Mouse (Mus musculus) embryonic fibroblast, embryonic 13.5 days (primary cell): Measurements from ENCODE around the gene Nr3c2. TPM values are rescaled to one million over a fixed set of nuclear protein-coding genes. Genes with fewer than 3 reads are reported as not detected.

Experiments used
- H3K27ac ChIP-seq: 2 replicates; pipeline ENCODE4 v1.5.1; 2012; ENCODE audit warnings: low read length, control low read depth, inconsistent platforms; ENCODE audit not compliant: insufficient read depth
- H3K4me1 ChIP-seq: 2 replicates; pipeline ENCODE4 v1.6.1; 2011; ENCODE audit warnings: low read length; ENCODE audit not compliant: control insufficient read depth, insufficient read depth
- H3K4me3 ChIP-seq: 2 replicates; pipeline ENCODE4 v1.5.1; 2011; ENCODE audit warnings: mild to moderate bottlenecking, control low read depth, low read length; ENCODE audit not compliant: insufficient read depth
- CTCF ChIP-seq: IDR thresholded peaks from 2 replicates; pipeline ENCODE4 v1.5.1; 2011; ENCODE audit warnings: mild to moderate bottlenecking, control low read depth, low read length, moderate library complexity, borderline replicate concordance; ENCODE audit not compliant: insufficient read depth
- POLR2A ChIP-seq: IDR thresholded peaks from 2 replicates; pipeline ENCODE4 v1.6.1; 2011; ENCODE audit warnings: low read depth, mild to moderate bottlenecking, control low read depth, low read length, moderate library complexity
- polyA plus RNA-seq: library from polyadenylated mRNA; stranded (reverse); fragments of >200 nt; gene quantifications from 2 replicates; pipeline ENCODE4 v1.2.4, GENCODE M21; 2011; ENCODE audit warnings: low read depth; ENCODE audit not compliant: missing spikeins, insufficient read length

The Nr3c2 gene
- polyA plus RNA-seq, 1 experiment: 1.9 TPM

DNA sequence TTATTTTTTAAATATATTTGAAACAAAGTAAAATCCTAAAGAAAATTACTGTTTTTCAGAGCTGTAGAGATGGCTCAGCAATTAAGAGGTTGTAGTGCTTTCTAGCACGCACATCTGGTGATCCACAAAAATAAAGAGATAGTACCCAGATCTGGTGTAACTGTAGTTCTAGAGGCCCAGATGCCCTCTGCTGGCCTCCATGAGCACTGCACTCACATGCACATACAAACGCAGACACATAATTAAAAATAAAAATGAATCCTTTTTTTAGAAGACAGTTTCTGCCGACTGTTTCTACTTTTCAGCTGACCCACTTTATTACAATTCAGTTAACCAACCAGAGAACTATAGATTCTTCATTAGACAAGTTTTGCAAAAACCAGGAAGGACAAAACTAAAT is 117.5 kb downstream of the Nr3c2 start:
- Histone ChIP-seq H3K4me3 (no peak overlapping the region), H3K4me1 (no peaks in the 10 kb centered on the region), H3K27ac (no peak overlapping the region)
- TF ChIP-seq POLR2A (no peak), CTCF (0 out of 2 replicates have a peak, but pooled peaks have one; percentile 7)

DNA sequence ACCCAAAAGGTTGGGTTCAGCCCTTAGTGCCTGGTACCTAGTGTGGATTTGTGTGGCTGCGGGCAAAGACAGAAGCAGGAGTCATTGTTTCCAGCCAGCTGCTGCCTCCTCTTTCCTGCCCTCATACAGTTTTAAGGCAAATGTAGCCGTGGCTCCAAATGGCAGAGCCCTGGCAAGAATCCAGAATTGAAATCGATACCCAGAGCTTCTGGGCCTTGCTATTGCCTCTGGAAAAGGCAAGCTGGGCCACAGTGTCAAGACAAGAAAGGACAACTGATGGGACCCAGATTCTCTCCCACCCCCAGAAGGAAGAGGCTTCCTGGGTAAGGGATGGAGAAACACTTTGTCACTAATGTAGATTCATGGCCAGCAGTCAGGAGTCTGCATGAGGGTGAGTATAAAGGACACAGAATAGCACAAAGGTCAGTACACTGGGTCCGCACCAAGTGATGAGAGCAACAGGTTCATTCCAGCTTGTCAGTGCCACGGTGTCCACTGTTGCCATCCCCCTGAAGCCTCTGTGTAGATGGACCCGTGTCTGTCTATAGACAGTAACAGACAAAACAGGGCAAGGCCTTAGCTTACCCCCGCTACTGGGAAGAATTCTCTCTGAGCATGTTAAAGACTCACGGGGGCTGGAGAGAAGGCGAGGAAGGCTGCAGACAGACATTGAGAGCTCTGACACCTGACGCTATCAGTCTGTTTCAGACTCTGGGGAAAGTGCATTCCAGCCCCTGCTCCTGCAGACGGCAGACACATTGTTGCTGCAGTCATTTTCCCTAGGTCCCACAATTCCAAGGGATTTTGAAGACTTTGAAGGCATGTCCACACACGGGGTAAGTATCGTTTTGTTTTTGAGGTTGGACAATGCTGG is 124.8 kb downstream of the Nr3c2 start:
- TF ChIP-seq CTCF: no peak
- TF ChIP-seq POLR2A: no peak
- Histone ChIP-seq H3K27ac (no peak overlapping the region), H3K4me1 (peaks cover 6% of the 10 kb centered on the region), H3K4me3 (no peak overlapping the region)

DNA sequence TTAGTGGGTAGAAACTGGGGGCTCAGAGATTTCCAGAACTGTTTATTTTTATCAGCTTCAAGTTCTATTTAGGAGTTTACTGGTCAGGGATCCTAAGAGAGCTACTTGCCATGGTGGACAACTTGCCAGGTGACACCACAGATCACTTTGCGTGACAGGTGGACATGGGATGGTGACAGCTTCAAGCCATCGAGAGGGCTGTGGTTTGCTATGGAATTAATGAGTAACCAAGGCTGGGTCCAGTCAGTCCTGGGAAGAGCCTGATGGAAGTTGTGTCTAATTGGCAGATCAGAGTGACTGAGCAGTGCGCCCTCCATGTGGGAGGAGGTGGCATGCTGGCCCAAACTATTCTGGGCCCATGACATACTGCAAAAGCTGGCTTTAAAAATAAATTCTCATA is 132.0 kb downstream of the Nr3c2 start:
- Histone ChIP-seq H3K4me3 (no peak overlapping the region), H3K27ac (no peak overlapping the region), H3K4me1 (no peaks in the 10 kb centered on the region)
- TF ChIP-seq POLR2A: no peak
- TF ChIP-seq CTCF: no peak

DNA sequence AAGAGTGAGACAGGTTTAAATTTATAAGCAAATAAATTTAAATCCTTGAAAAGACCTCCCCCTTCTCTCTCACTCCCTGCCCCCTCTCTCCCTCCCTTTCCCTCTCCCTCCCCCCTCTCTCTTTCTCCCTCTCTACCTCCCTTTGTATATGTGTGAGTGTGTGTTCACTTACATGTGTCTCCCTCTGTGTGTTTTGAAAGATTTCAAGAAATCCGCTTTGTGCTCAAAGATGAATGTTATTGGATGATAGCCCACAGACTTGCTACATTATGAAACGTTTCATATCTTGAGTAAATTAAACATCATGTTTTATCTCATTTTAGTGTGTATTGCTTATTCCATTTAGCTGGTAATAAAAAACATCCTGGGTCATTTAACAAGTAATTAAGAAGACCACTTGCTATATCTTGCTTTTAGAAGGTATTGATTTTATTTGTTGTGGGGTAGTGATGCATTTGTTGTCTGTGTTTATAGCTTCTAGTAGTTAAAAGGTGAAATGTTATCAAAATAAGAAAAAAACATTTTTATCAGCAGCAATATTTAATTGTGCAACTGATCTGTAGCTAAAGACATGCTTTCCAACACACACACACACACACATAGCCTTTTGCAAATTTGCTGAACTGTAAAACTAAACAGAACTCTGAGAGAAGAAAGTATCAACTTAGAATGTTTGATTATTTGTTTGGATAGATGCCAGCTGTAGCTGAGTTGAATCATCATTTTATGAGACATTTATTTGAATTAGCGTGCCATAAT is 134.6 kb downstream of the Nr3c2 start:
- no peak overlapping the region for H3K4me3 ChIP-seq
- TF ChIP-seq CTCF (no peak), POLR2A (no peak)
- H3K4me1 ChIP-seq: no peaks in the 10 kb centered on the region

DNA sequence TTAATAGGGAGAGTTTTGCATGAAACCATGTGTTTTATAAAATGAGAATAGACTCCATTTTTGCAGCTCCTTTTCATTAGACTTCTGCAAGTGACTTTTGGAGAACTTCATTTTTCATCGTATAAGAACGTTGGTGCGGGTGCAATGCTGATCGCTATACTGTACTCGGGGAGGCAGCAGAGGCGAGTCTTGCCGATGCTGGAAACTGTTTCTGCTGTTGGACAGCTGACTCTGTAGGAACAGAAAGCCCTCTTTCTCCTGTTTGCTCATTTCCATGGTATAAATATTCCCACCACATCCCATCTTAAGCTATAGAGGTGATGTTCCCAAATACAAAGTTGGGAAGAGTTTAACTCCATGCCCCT is 135.2 kb downstream of the Nr3c2 start:
- H3K4me3 ChIP-seq: no peak overlapping the region
- no peak for TF ChIP-seq CTCF
- no peak for TF ChIP-seq POLR2A
- no peaks in the 10 kb centered on the region for H3K4me1 ChIP-seq
- H3K27ac ChIP-seq: no peak overlapping the region

More for the DNA sequence above, 134.6 kb downstream of the Nr3c2 start:
- no peak overlapping the region for H3K27ac ChIP-seq

DNA sequence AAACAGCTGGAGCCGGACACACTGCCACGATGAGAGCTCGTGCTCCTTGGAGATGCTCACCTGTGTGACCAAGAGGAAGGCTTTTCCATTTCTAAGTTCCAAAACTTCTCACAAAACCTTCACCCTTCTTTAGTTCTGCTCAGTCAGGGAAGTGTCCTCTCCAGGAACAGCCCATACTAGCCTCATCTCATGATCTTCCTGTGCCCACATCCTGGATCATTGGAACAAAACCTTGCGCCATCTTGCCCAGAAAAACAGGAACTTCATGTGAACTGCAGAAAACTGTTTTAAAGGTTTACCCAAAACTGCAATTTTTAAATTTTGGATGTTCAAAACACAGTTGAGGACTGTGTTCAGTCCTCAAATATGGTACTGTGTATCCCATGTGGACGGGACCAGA is 142.0 kb downstream of the Nr3c2 start:
- H3K4me3 ChIP-seq: no peak overlapping the region
- no peak overlapping the region for H3K27ac ChIP-seq

DNA sequence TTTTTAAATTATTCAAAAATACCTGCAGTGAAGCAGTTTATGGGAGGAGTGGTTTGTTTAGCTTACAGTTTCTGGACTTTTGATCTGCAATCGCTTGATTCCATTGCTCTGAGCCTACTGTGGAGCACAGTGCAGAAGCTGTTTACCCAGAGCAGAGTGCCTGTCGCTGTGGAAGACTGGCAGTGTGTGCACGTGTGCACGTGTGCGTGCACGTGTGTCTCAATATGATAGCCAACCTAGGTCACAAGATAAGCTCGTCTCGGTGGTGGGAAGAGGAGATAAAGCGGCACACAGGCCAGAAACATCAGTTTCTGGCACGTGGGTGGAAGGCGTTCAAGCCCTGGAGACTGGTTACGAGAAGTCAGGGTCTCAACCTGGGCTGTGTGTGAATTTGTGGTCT is 145.6 kb downstream of the Nr3c2 start:
- no peaks in the 10 kb centered on the region for H3K4me1 ChIP-seq
- no peak overlapping the region for H3K27ac ChIP-seq
- no peak overlapping the region for H3K4me3 ChIP-seq
- TF ChIP-seq CTCF (no peak), POLR2A (no peak)

More for the DNA sequence above, 142.0 kb downstream of the Nr3c2 start:
- H3K4me1 ChIP-seq: no peaks in the 10 kb centered on the region
- TF ChIP-seq POLR2A (no peak), CTCF (no peak)

DNA sequence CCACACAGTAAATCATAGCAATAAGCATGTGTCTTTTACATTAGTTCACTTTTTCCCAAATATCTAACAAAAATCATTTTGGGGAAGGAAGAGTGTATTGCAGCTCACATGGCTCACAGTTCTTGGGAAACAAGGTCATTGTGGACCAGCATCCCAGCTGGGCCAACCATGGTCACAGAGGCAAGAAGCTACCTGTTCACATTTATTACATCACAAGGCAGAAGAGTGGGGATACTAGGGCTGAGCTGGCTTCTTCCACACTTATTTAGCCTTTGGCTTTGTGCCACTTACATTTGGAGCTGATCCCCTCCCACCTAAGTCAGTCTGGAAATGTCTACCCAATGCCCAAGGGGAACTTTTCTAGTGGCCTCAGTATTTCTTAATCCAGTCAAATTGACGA is 146.5 kb downstream of the Nr3c2 start:
- Histone ChIP-seq H3K27ac (no peak overlapping the region), H3K4me1 (no peaks in the 10 kb centered on the region), H3K4me3 (no peak overlapping the region)
- no peak for TF ChIP-seq POLR2A
- no peak for TF ChIP-seq CTCF

DNA sequence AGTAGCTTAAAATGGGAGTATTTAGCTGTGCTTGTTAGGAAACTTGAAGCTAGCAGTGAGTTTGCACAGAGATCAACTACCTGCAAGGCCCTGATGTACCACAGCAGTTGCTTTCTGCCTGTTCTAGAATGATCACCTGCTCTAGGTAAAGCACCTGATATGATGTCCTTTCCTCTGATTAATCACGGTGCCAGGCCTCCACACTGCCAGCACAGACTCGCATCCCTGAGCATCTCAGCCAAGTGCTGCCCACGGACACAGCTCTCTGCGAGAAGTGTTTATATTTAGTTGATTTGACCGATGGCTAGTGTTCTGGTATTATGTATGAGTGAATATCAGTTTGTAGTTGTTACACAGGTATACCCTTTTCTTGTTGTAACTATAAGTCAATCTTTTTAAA is 147.0 kb downstream of the Nr3c2 start:
- TF ChIP-seq CTCF (no peak), POLR2A (no peak)
- no peak overlapping the region for H3K27ac ChIP-seq
- H3K4me3 ChIP-seq: no peak overlapping the region
- H3K4me1 ChIP-seq: no peaks in the 10 kb centered on the region

DNA sequence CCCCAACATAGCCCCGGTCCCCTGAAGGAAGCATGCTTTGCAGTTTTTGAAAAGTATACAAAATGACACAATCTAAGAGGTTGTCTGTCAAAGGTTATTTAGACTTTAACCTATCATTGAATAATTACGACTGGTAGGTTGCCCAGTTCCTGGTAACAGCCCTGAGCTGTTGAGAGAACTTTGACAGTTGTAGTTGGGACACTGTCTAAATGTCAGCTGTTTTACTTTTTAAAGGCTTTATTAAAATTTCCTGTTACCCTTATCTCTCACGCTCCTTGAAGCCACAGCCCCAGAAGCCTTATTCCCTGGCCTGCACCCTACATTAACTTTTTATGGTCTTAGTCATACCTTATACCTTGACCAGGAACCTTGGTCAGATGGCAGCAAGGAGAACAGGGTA is 147.5 kb downstream of the Nr3c2 start:
- no peak overlapping the region for H3K27ac ChIP-seq
- no peak for TF ChIP-seq CTCF
- TF ChIP-seq POLR2A: no peak
- no peaks in the 10 kb centered on the region for H3K4me1 ChIP-seq
- H3K4me3 ChIP-seq: no peak overlapping the region
